Mouse (Mus musculus): ENCODE measurements around the gene Grm4. TPM values are rescaled to one million over a fixed set of nuclear protein-coding genes. Genes with fewer than 3 reads are reported as not detected.

Grm4 gene
- polyA plus RNA-seq, 1 experiment = not detected

DNA sequence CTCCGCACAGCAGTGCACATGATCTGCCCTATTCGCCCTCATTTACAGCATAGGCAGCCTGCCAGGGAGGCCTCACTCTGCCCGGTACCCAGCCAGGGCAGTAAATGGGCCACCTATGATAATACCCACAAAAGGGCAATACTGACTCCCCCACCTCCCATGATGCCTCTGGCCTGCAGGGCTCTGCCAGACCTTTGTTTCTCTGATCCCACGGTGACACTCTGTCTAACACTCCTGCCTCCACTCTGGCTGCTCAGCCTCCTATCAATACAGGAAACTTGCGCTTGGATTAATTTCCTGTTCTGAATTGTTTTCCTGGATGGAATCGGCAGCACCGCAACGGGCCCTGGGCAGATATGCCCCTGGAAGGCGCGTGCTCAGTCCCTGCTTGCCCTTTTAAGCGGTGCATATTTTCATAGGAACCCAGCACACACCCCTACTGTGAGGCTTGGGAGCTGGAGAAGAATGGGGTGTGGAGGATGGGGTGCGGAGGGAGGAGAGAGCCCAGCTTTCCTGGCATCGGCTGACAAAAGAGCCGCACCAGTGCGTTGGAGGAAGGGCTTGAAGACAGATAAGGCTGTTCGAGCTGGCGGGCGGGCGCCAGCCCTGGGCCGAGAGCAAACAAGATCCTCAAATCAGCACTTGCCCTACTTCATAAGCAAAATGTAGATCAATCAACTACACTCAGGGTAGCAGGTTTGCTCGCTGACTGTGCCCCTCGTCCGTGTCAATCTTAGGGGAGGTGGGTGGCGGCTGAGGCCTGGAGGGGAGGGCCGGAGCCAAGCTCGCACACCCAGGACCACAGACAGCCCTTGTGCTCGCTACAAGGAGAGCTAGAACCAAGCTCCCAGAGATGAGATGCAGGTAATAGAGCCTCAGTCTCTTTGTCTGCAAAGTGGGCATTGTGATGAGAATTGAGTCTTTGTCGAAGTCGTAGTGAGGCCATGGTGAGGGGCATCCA lies 40.8 kb downstream of the Grm4 start:
- no peak overlapping the region for H3K4me3 ChIP-seq
- peaks cover 58% of the 10 kb centered on the region for H3K27me3 ChIP-seq (ENCODE audit: control insufficient read depth, insufficient read depth, insufficient read length)
- no peak overlapping the region for H3K4me2 ChIP-seq (ENCODE audit: low read depth)
- no peaks in the 10 kb centered on the region for H3K79me2 ChIP-seq (ENCODE audit: control insufficient read depth, insufficient read depth)
- no peak overlapping the region for H3ac ChIP-seq (ENCODE audit: control insufficient read depth, insufficient read length)
- TF ChIP-seq MYOD1 (IDR thresholded peaks at IDR 0.05; ENCODE audit: control insufficient read depth in 1 of 3, insufficient read length in 2 of 3, low read depth in 2 of 3) (no peak), TCF3 (IDR thresholded peaks at IDR 0.05; ENCODE audit: insufficient read length, low read depth) (no peak), POLR2AphosphoS2 (IDR thresholded peaks at IDR 0.05; ENCODE audit: insufficient read length, low read depth) (no peak)
- no peaks in the 10 kb centered on the region for H3K36me3 ChIP-seq (ENCODE audit: control insufficient read depth, insufficient read depth)

DNA sequence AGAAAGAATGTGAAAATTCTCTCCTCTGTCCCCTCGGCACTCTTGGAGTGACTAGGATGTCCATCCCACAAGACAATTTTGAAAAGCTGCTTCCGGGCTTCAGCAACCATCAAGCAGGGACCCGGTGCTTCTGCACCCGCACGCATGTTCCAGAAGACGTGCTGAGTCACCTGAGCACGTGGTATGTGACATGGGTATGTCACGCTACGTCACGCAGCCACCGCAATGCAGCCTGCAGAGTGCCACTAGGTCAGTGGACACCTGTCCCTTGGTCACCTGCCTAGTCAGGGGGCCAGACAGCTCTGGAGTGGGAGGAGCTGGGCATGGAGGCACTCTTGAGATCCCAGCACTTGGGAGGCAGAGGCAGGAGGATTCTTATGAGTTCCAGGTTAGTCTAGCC lies 45.6 kb downstream of the Grm4 start:
- TF ChIP-seq E2F4 (IDR thresholded peaks at IDR 0.05; ENCODE audit: insufficient read depth) = no peak
- no peak for TF ChIP-seq TCF12 (IDR thresholded peaks at IDR 0.05; ENCODE audit: insufficient read depth, poor library complexity, severe bottlenecking)
- TF ChIP-seq POLR2A (IDR thresholded peaks at IDR 0.05; ENCODE audit: insufficient read length, low read depth) = no peak
- H3K27me3 ChIP-seq (ENCODE audit: control insufficient read depth, insufficient read depth, insufficient read length) = peaks cover 53% of the 10 kb centered on the region

DNA sequence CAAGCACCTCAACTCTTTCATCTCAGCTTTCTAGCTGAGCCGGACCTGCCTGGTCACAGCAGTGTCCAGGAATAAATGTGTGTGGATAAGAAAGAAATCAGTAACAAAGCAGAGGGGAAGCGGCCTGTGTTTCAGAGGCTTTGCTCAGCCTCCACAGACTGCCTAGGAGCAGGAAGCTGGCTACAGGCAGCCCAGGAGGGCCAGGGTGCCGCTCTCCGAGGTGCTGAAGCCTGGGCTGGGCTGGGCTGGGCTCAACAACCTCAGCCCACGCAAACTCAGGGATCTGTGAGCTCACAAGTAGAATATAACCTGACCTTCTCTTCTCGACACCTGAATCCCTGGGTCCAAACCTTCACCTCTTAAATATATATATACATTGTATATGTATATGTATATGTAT lies 54.6 kb downstream of the Grm4 start:
- TF ChIP-seq REST (IDR thresholded peaks at IDR 0.05; ENCODE audit: insufficient read depth, insufficient read length) = peak; percentile 92
- TF ChIP-seq USF1 (IDR thresholded peaks at IDR 0.05; ENCODE audit: low read depth) = no peak
- Histone ChIP-seq H3K4me2 (ENCODE audit: low read depth) (no peak overlapping the region), H3ac (ENCODE audit: control insufficient read depth, insufficient read length) (no peak overlapping the region), H3K36me3 (ENCODE audit: control insufficient read depth, insufficient read depth) (no peaks in the 10 kb centered on the region), H3K27me3 (ENCODE audit: control insufficient read depth, insufficient read depth, insufficient read length) (peaks cover 38% of the 10 kb centered on the region), H3K79me2 (ENCODE audit: control insufficient read depth, insufficient read depth) (no peaks in the 10 kb centered on the region), H3K4me3 (no peak overlapping the region)

More for the DNA sequence above, 45.6 kb downstream of the Grm4 start:
- no peaks in the 10 kb centered on the region for H3K36me3 ChIP-seq (ENCODE audit: control insufficient read depth, insufficient read depth)
- no peak overlapping the region for H3K4me3 ChIP-seq
- no peak overlapping the region for H3K4me2 ChIP-seq (ENCODE audit: low read depth)
- H3ac ChIP-seq (ENCODE audit: control insufficient read depth, insufficient read length) = no peak overlapping the region
- H3K79me2 ChIP-seq (ENCODE audit: control insufficient read depth, insufficient read depth) = no peaks in the 10 kb centered on the region

DNA sequence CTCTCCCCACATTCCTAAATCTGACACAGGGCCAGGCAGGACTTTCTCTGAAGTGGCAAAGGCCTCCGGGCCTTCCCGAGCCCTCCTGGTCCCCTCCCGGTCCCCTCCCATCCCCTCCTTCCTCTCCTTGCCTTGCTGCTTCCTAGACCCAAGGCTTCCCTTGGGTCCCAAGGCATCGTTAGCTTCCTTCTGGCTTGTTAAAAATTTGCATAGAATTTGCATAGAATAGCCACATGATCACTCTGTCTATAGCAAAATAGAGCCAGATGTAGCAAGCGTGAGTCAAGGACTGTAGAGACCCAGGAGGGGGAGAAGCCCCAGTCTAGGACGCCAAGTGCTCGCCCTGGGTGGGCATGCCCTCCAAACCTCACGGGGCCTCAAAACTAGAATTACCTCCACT lies 55.3 kb downstream of the Grm4 start:
- no peaks in the 10 kb centered on the region for H3K79me2 ChIP-seq (ENCODE audit: control insufficient read depth, insufficient read depth)
- H3K27me3 ChIP-seq (ENCODE audit: control insufficient read depth, insufficient read depth, insufficient read length) = peaks cover 34% of the 10 kb centered on the region
- H3K4me2 ChIP-seq (ENCODE audit: low read depth) = no peak overlapping the region
- H3K36me3 ChIP-seq (ENCODE audit: control insufficient read depth, insufficient read depth) = no peaks in the 10 kb centered on the region
- no peak overlapping the region for H3K4me3 ChIP-seq
- H3ac ChIP-seq (ENCODE audit: control insufficient read depth, insufficient read length) = no peak overlapping the region
- TF ChIP-seq MYOG (IDR thresholded peaks at IDR 0.05; ENCODE audit: control insufficient read depth in 1 of 3, insufficient read depth in 1 of 3, insufficient read length in 2 of 3, low read depth in 2 of 3) = no peak
- TF ChIP-seq CEBPB (IDR thresholded peaks at IDR 0.05; ENCODE audit: insufficient read depth, poor library complexity, severe bottlenecking) = no peak
- TF ChIP-seq MYOD1 (IDR thresholded peaks at IDR 0.05; ENCODE audit: control insufficient read depth in 1 of 3, insufficient read length in 2 of 3, low read depth in 2 of 3) = no peak
- TF ChIP-seq E2F4 (IDR thresholded peaks at IDR 0.05; ENCODE audit: insufficient read depth) = no peak
- TF ChIP-seq TCF3 (IDR thresholded peaks at IDR 0.05; ENCODE audit: insufficient read length, low read depth) = no peak

DNA sequence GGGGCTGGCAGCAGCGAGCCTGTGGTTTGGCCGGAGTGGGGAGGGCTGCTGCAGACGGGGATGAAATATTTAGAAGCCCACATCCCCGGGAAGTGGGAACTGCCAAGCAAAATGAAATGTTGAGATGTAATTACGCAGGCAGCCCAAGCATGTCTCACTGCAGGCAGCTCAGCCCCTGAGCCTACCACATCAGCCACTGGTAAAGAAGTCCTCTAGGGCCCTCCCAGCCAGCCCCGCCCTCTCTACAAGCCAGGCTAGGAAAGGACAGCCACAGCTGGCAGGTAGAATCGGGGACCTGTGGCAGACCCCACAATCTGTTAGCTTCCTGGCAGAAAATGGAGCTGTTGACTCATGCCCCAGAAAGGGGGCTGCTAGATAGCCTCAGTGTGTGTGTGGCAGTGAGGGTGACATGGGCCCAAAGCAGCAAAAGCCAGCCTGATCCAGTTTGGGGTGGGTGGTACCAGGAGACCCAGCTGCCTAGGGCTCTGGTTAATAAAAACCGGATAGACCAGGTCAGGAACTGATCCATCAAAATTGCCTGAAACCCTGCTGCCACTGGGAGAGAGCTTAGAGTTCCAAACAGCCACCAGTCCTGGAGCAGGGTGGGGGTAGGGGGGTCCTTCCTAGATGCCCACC lies 56.8 kb downstream of the Grm4 start:
- Histone ChIP-seq H3K4me2 (ENCODE audit: low read depth) (no peak overlapping the region), H3K4me3 (no peak overlapping the region), H3ac (ENCODE audit: control insufficient read depth, insufficient read length) (no peak overlapping the region), H3K79me2 (ENCODE audit: control insufficient read depth, insufficient read depth) (no peaks in the 10 kb centered on the region), H3K27me3 (ENCODE audit: control insufficient read depth, insufficient read depth, insufficient read length) (peaks cover 47% of the 10 kb centered on the region), H3K36me3 (ENCODE audit: control insufficient read depth, insufficient read depth) (no peaks in the 10 kb centered on the region)
- TF ChIP-seq TCF3 (IDR thresholded peaks at IDR 0.05; ENCODE audit: insufficient read length, low read depth) (no peak), POLR2A (IDR thresholded peaks at IDR 0.05; ENCODE audit: insufficient read length, low read depth) (no peak)

DNA sequence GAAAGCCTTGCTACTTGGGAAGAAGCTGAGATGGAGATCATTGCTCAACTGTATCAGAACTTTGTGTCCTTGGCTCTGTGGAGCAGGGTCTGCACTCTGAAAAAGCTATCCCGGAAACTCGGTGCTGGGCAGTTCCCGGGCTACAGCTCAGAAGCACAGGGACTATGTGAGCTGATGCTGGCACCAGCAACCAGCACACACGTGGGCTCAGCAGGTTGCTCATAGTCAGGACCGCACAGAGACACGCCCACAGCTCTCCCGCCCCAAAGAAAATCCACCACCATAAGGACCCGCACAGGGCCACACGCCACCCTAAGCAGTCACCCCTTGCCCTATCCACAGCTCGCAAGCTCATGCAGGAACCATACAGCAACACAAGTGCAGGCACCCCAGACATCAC lies 61.2 kb downstream of the Grm4 start:
- TF ChIP-seq CEBPB (IDR thresholded peaks at IDR 0.05; ENCODE audit: insufficient read depth, poor library complexity, severe bottlenecking) (no peak), MYOD1 (IDR thresholded peaks at IDR 0.05; ENCODE audit: control insufficient read depth in 1 of 3, insufficient read length in 2 of 3, low read depth in 2 of 3) (no peak), POLR2A (IDR thresholded peaks at IDR 0.05; ENCODE audit: insufficient read length, low read depth) (no peak), MYOG (IDR thresholded peaks at IDR 0.05; ENCODE audit: control insufficient read depth in 1 of 3, insufficient read depth in 1 of 3, insufficient read length in 2 of 3, low read depth in 2 of 3) (no peak), E2F4 (IDR thresholded peaks at IDR 0.05; ENCODE audit: insufficient read depth) (no peak), TCF3 (IDR thresholded peaks at IDR 0.05; ENCODE audit: insufficient read length, low read depth) (no peak), TCF12 (IDR thresholded peaks at IDR 0.05; ENCODE audit: insufficient read depth, poor library complexity, severe bottlenecking) (no peak), POLR2AphosphoS2 (IDR thresholded peaks at IDR 0.05; ENCODE audit: insufficient read length, low read depth) (no peak), SRF (IDR thresholded peaks at IDR 0.05; ENCODE audit: control insufficient read depth, insufficient read length, low read depth) (no peak), REST (IDR thresholded peaks at IDR 0.05; ENCODE audit: insufficient read depth, insufficient read length) (no peak), USF1 (IDR thresholded peaks at IDR 0.05; ENCODE audit: low read depth) (no peak), MAX (IDR thresholded peaks at IDR 0.05; ENCODE audit: low read depth) (no peak)
- H3K27me3 ChIP-seq (ENCODE audit: control insufficient read depth, insufficient read depth, insufficient read length) = peaks cover 70% of the 10 kb centered on the region
- no peak overlapping the region for H3K4me3 ChIP-seq
- no peak overlapping the region for H3ac ChIP-seq (ENCODE audit: control insufficient read depth, insufficient read length)
- H3K79me2 ChIP-seq (ENCODE audit: control insufficient read depth, insufficient read depth) = no peaks in the 10 kb centered on the region
- H3K4me2 ChIP-seq (ENCODE audit: low read depth) = no peak overlapping the region
- no peaks in the 10 kb centered on the region for H3K36me3 ChIP-seq (ENCODE audit: control insufficient read depth, insufficient read depth)

All from myocyte (in vitro differentiated cells).